In the genomic region with DNA sequence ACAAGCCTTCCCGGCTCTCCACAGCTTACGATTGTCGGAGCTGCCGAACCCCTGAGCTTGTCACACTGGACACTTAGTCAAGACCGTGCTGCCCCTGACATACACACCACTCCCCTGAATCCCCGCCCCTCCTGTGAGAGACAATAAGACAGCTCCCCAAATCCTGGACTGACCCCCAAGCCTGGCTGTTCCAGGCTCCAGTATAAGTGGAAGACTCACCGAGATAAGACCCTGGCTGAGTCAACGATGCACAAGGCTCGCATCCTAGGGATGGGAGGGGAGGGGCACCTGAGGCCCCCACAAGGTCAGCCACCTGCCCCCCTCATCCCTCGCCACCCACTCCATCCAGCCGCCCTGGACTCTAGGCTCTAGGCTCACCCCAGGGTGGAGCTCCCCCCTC, we compare ENCODE assay signal across 22 mouse cellular contexts. TPM values are rescaled to one million over a fixed set of nuclear protein-coding genes. Genes with fewer than 3 reads are reported as not detected.
DNase-seq lines count a peak whose midpoint lies in the region; ATAC-seq lines count a peak whose summit lies in the region.
"Had no signal": no experiment of that assay in that cellular context is flagged by ENCODE, and none has a peak within 500 bp of the region (broad histone marks: within the 10 kb centered on the region; RNA-seq: fewer than 3 reads in every experiment).

No protein-coding gene starts in this region.

- H3K4me1 ChIP-seq in forebrain, embryonic 13.5 days = peaks cover 24% of the 10 kb centered on the region
- peaks cover 29% of the 10 kb centered on the region for H3K4me1 ChIP-seq in forebrain, embryonic 15.5 days
- peaks cover 20% of the 10 kb centered on the region for H3K4me1 ChIP-seq in hindbrain, embryonic 14.5 days (replicated peaks; ENCODE audit: control insufficient read depth, insufficient read depth, low read length)
- peaks cover 31% of the 10 kb centered on the region for H3K4me1 ChIP-seq in hindbrain, embryonic 13.5 days (replicated peaks)

- no peak for ATAC-seq in forebrain, embryonic 13.5 days
- ATAC-seq in forebrain, embryonic 15.5 days (replicated peaks) = no peak
- no peak for ATAC-seq in hindbrain, embryonic 14.5 days (ENCODE audit: low FRiP score)
- no peak for ATAC-seq in hindbrain, embryonic 13.5 days (ENCODE audit: low FRiP score)
- ATAC-seq: forebrain, embryonic 16.5 days; intestine, embryonic 16.5 days had no signal

- peaks cover 6% of the 10 kb centered on the region for H3K36me3 ChIP-seq in forebrain, embryonic 13.5 days (ENCODE audit: poor library complexity, severe bottlenecking)
- H3K36me3 ChIP-seq in forebrain, embryonic 15.5 days = peaks cover 5% of the 10 kb centered on the region
- peaks cover 7% of the 10 kb centered on the region for H3K36me3 ChIP-seq in hindbrain, embryonic 14.5 days (replicated peaks; ENCODE audit: control insufficient read depth, insufficient read depth)
- H3K36me3 ChIP-seq in hindbrain, embryonic 13.5 days = peaks cover 7% of the 10 kb centered on the region

- no peaks in the 10 kb centered on the region for H3K9me3 ChIP-seq in forebrain, embryonic 13.5 days (replicated peaks)
- no peaks in the 10 kb centered on the region for H3K9me3 ChIP-seq in forebrain, embryonic 15.5 days
- H3K9me3 ChIP-seq in hindbrain, embryonic 14.5 days (ENCODE audit: control insufficient read depth, low read length) = no peaks in the 10 kb centered on the region
- no peaks in the 10 kb centered on the region for H3K9me3 ChIP-seq in hindbrain, embryonic 13.5 days
- H3K9me3 ChIP-seq: hindbrain, embryonic 12.5 days; liver, embryonic 15.5 days; neural tube, embryonic 13.5 days had no signal

- 0 out of 2 replicates have a peak overlapping the region, but pooled peaks have one; percentile 8 for H3K9ac ChIP-seq in forebrain, embryonic 13.5 days
- no peak overlapping the region for H3K9ac ChIP-seq in forebrain, embryonic 15.5 days (replicated peaks)
- 0 out of 2 replicates have a peak overlapping the region, but pooled peaks have one; percentile 8 for H3K9ac ChIP-seq in hindbrain, embryonic 14.5 days
- no peak overlapping the region for H3K9ac ChIP-seq in hindbrain, embryonic 13.5 days
- H3K9ac ChIP-seq: hindbrain, embryonic 12.5 days; liver, embryonic 15.5 days had no signal

- H3K4me2 ChIP-seq in forebrain, embryonic 13.5 days = no peak overlapping the region
- no peak overlapping the region for H3K4me2 ChIP-seq in forebrain, embryonic 15.5 days (replicated peaks)
- no peak overlapping the region for H3K4me2 ChIP-seq in hindbrain, embryonic 14.5 days (replicated peaks)
- no peak overlapping the region for H3K4me2 ChIP-seq in hindbrain, embryonic 13.5 days
- H3K4me2 ChIP-seq: hindbrain, embryonic 12.5 days; liver, embryonic 15.5 days; neural tube, embryonic 13.5 days had no signal

- no peak overlapping the region for H3K27ac ChIP-seq in forebrain, embryonic 13.5 days
- no peak overlapping the region for H3K27ac ChIP-seq in forebrain, embryonic 15.5 days (replicated peaks)
- no peak overlapping the region for H3K27ac ChIP-seq in hindbrain, embryonic 14.5 days
- no peak overlapping the region for H3K27ac ChIP-seq in hindbrain, embryonic 13.5 days
- H3K27ac ChIP-seq: gastrocnemius, adult 2 months; hindbrain, embryonic 12.5 days; liver, embryonic 15.5 days; neural tube, embryonic 13.5 days had no signal

- no peak for DNase-seq in hindbrain, embryonic 14.5 days (ENCODE audit: low spot score)
- peak; percentile 43 for DNase-seq in testis, postnatal 10 days (ENCODE audit: low spot score)
- no peak for DNase-seq in testis, postnatal 14 days (ENCODE audit: low spot score)
- DNase-seq in gastrocnemius, adult 18-20 months (ENCODE audit: low spot score) = no peak
- DNase-seq: adrenal gland, adult 2 months; cerebellum, adult 18-20 months; gastrocnemius, adult 2 months; layer of hippocampus, postnatal 36 days; lung, postnatal 14 days; spleen, adult 18-20 months had no signal

- whole genome bisulfite sequencing in forebrain, embryonic 13.5 days = 82% methylated on average over 11 of the region's 11 CpGs
- WGBS in forebrain, embryonic 15.5 days = 80% methylated on average over 11 of the region's 11 CpGs
- WGBS in hindbrain, embryonic 14.5 days = 81% methylated on average over 11 of the region's 11 CpGs
- 76% methylated on average over 11 of the region's 11 CpGs for WGBS in hindbrain, embryonic 13.5 days

- H3K4me3 ChIP-seq in forebrain, embryonic 13.5 days = no peak overlapping the region
- H3K4me3 ChIP-seq in forebrain, embryonic 15.5 days = no peak overlapping the region
- H3K4me3 ChIP-seq in hindbrain, embryonic 14.5 days (replicated peaks; ENCODE audit: low read length) = no peak overlapping the region
- H3K4me3 ChIP-seq in hindbrain, embryonic 13.5 days = no peak overlapping the region
- H3K4me3 ChIP-seq: gastrocnemius, adult 2 months; hindbrain, embryonic 12.5 days; liver, embryonic 15.5 days; neural tube, embryonic 13.5 days had no signal

- peaks cover 18% of the 10 kb centered on the region for H3K27me3 ChIP-seq in forebrain, embryonic 13.5 days
- no peaks in the 10 kb centered on the region; the same call in 1 of the 2 replicates for H3K27me3 ChIP-seq in forebrain, embryonic 15.5 days
- H3K27me3 ChIP-seq in hindbrain, embryonic 14.5 days (ENCODE audit: control insufficient read depth, insufficient read depth, low read length) = 0 out of 2 replicates have a peak, but pooled peaks cover 5% of the 10 kb centered on the region
- peaks cover 23% of the 10 kb centered on the region for H3K27me3 ChIP-seq in hindbrain, embryonic 13.5 days
- H3K27me3 ChIP-seq: liver, embryonic 15.5 days had no signal

RNA-seq across cellular contexts. Expression of a gene that starts 3.3 kb away (rescaled TPM):
- polyA plus RNA-seq in forebrain, embryonic 13.5 days (2015; fragmentation: Nextera tagmentation; extraction: Ambion mirVana) = 998 and 1,188 TPM in 2 replicates
- 890 and 969 TPM in 2 replicates for polyA plus RNA-seq in forebrain, embryonic 15.5 days (2015; fragmentation: Nextera tagmentation; extraction: Ambion mirVana)
- polyA plus RNA-seq in hindbrain, embryonic 14.5 days (2014; fragmentation: Nextera tagmentation; extraction: Ambion mirVana) = 725 and 835 TPM in 2 replicates
- 770 and 846 TPM in 2 replicates for polyA plus RNA-seq in hindbrain, embryonic 13.5 days (2015; fragmentation: Nextera tagmentation; extraction: Ambion mirVana)
- 100 to 1,000 TPM; 643 to 706 TPM for total RNA-seq in gastrocnemius, adult 18-20 months (2021)

RNA-seq across cellular contexts. Expression of a gene that starts 4.2 kb away (rescaled TPM):
- 0.13 and 0.31 TPM in 2 replicates for polyA plus RNA-seq in forebrain, embryonic 13.5 days (2015; fragmentation: Nextera tagmentation; extraction: Ambion mirVana)
- polyA plus RNA-seq in forebrain, embryonic 15.5 days (2015; fragmentation: Nextera tagmentation; extraction: Ambion mirVana) = 0.15 TPM in 1 of 2 replicates, not detected in the other
- polyA plus RNA-seq in hindbrain, embryonic 14.5 days (2014; fragmentation: Nextera tagmentation; extraction: Ambion mirVana) = 0.22 TPM in 1 of 2 replicates, not detected in the other
- 0.14 TPM in 1 of 2 replicates, not detected in the other for polyA plus RNA-seq in hindbrain, embryonic 13.5 days (2015; fragmentation: Nextera tagmentation; extraction: Ambion mirVana)
- total RNA-seq in gastrocnemius, adult 18-20 months (2021) = 1 to 10 TPM in 1 of 2 experiments, not detected in 1; 1.2 TPM
- total RNA-seq: adrenal gland, adult 2 months; layer of hippocampus, adult 18-20 months; left cerebral cortex, postnatal 25 days; megakaryocyte-erythroid progenitor cell, adult 5-6 weeks had no signal
- polyA plus RNA-seq: forebrain, embryonic 16.5 days; hindbrain, embryonic 12.5 days; kidney, embryonic 16.5 days; liver, embryonic 15.5 days had no signal

RNA-seq across cellular contexts. Expression of a gene that starts 4.4 kb away (rescaled TPM):
- polyA plus RNA-seq in forebrain, embryonic 13.5 days (2015; fragmentation: Nextera tagmentation; extraction: Ambion mirVana) = 0.79 and 0.92 TPM in 2 replicates
- polyA plus RNA-seq in forebrain, embryonic 15.5 days (2015; fragmentation: Nextera tagmentation; extraction: Ambion mirVana) = 1.6 and 2.1 TPM in 2 replicates
- polyA plus RNA-seq in hindbrain, embryonic 14.5 days (2014; fragmentation: Nextera tagmentation; extraction: Ambion mirVana) = 1.7 and 1.8 TPM in 2 replicates
- 1.4 and 1.6 TPM in 2 replicates for polyA plus RNA-seq in hindbrain, embryonic 13.5 days (2015; fragmentation: Nextera tagmentation; extraction: Ambion mirVana)
- total RNA-seq in gastrocnemius, adult 18-20 months (2021) = 1 to 10 TPM; 1.8 to 3.0 TPM

RNA-seq across cellular contexts. Expression of a gene that starts 7.6 kb away (rescaled TPM):
- polyA plus RNA-seq in forebrain, embryonic 13.5 days (2015; fragmentation: Nextera tagmentation; extraction: Ambion mirVana) = 1,342 and 1,406 TPM in 2 replicates
- polyA plus RNA-seq in forebrain, embryonic 15.5 days (2015; fragmentation: Nextera tagmentation; extraction: Ambion mirVana) = 982 and 1,055 TPM in 2 replicates
- polyA plus RNA-seq in hindbrain, embryonic 14.5 days (2014; fragmentation: Nextera tagmentation; extraction: Ambion mirVana) = 767 and 952 TPM in 2 replicates
- 994 and 999 TPM in 2 replicates for polyA plus RNA-seq in hindbrain, embryonic 13.5 days (2015; fragmentation: Nextera tagmentation; extraction: Ambion mirVana)
- total RNA-seq in gastrocnemius, adult 18-20 months (2021) = 100 to 1,000 TPM; 490 to 529 TPM

RNA-seq across cellular contexts. Expression of a gene that starts 22.3 kb away (rescaled TPM):
- 97.5 TPM in 2 replicates for polyA plus RNA-seq in forebrain, embryonic 13.5 days (2015; fragmentation: Nextera tagmentation; extraction: Ambion mirVana)
- 96.0 and 96.9 TPM in 2 replicates for polyA plus RNA-seq in forebrain, embryonic 15.5 days (2015; fragmentation: Nextera tagmentation; extraction: Ambion mirVana)
- polyA plus RNA-seq in hindbrain, embryonic 14.5 days (2014; fragmentation: Nextera tagmentation; extraction: Ambion mirVana) = 91.0 and 93.5 TPM in 2 replicates
- polyA plus RNA-seq in hindbrain, embryonic 13.5 days (2015; fragmentation: Nextera tagmentation; extraction: Ambion mirVana) = 85.6 and 94.4 TPM in 2 replicates
- total RNA-seq in gastrocnemius, adult 18-20 months (2021) = 10 to 100 TPM; 34.2 to 34.5 TPM

Comparison
In these comparisons a context has a peak if more than half of its experiments do, and no peak if none do; other contexts are left out.
1. H3K9ac ChIP-seq: peak in forebrain, embryonic 13.5 days (single experiment) and hindbrain, embryonic 14.5 days (single experiment); none in forebrain, embryonic 15.5 days (single experiment) and hindbrain, embryonic 13.5 days (single experiment).